Mouse (Mus musculus): ENCODE measurements at regions not wholly inside any gene's neighbourhood (a gene's known extent, or its start where the extent isn't known, plus 50 kb on each side); places are given as distances from the start of the nearest gene placed in this dataset.

DNA sequence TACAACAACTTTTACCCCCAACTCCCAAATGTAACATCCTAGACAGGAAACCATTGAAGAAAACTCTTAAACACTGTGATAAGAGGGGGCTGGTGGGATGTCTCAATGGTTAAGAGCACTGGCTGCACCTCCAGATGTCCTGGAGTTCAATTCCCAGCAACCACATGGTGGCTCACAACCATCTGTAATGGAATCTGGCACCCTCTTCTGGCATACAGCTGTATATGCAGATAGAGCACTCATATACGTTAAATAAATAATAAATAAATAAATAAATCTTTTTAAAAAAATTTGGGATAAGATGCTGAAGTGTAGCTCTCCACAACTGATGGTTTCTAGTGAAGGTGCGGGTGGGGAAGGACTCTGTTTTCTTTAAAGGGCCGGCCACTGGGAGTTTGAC lies 69.3 kb downstream of the Kctd15 start:
- no peak overlapping the region for H3K9ac ChIP-seq (ENCODE audit: insufficient read depth, low read depth)
- TF ChIP-seq MAFK (IDR thresholded peaks at IDR 0.05; ENCODE audit: insufficient replicate concordance, low read length) (no peak), CHD1 (IDR thresholded peaks at IDR 0.05; ENCODE audit: low read depth, low read length) (no peak), CTCF (conservative IDR thresholded peaks at IDR 0.05 in 1 of 2, IDR thresholded peaks at IDR 0.05 in 1 of 2; ENCODE audit: low read depth in 2 of 2, low read length in 2 of 2) (peak in 1 of 2 experiments; percentile 5; a peak in 1 of 4 replicates)
- H3K27me3 ChIP-seq (replicated peaks): no peaks in the 10 kb centered on the region
- peaks cover 12% of the 10 kb centered on the region for H3K9me3 ChIP-seq (replicated peaks; ENCODE audit: low read length)
- peaks cover 0 to 8% of the 10 kb centered on the region in 2 experiments; a peak in 2 of 4 replicates for H3K4me1 ChIP-seq (ENCODE audit: control insufficient read depth in 1 of 2, insufficient read depth in 2 of 2)
- no peak for DNase-seq (ENCODE audit: extremely low read depth)
- no peaks in the 10 kb centered on the region for H3K79me2 ChIP-seq (replicated peaks; ENCODE audit: control insufficient read depth, extremely low read depth, insufficient read depth, poor library complexity, severe bottlenecking)
- no peak overlapping the region for H3K4me3 ChIP-seq (replicated peaks in 1 of 3; ENCODE audit: low read depth in 2 of 3, low read length in 2 of 3, poor library complexity in 1 of 3)
- dilution Hi-C loops (cut with MboI; ENCODE audit: extremely low pct_ligation_motif_present, extremely low pct_unique_long_range_greater_than_20kb, low sequenced_read_pairs) (no loop called here), in situ Hi-C loops (cut with MboI; ENCODE audit: low pct_ligation_motif_present, low pct_unique_long_range_greater_than_20kb, low sequenced_read_pairs) (no loop called here)
- H3K4me2 ChIP-seq (ENCODE audit: insufficient read depth, low read depth, poor library complexity, severe bottlenecking): no peak overlapping the region
- no peaks in the 10 kb centered on the region for H3K36me3 ChIP-seq (replicated peaks in 1 of 2; ENCODE audit: control insufficient read depth in 1 of 2, insufficient read depth in 1 of 2, low read length in 1 of 2)
- H3K27ac ChIP-seq (ENCODE audit: insufficient read depth, low read depth): no peak overlapping the region

GRCm38 (mm10) chr7:34585312-34585865 lies 71.1 kb downstream of the Kctd15 start:
- TF ChIP-seq CHD1 (IDR thresholded peaks at IDR 0.05; ENCODE audit: low read depth, low read length): no peak
- TF ChIP-seq IRF4 (IDR thresholded peaks at IDR 0.05; ENCODE audit: low read depth, low read length): no peak
- no peak for TF ChIP-seq USF1 (IDR thresholded peaks at IDR 0.05; ENCODE audit: low read depth, low read length)
- TF ChIP-seq ETS1 (conservative IDR thresholded peaks at IDR 0.05; ENCODE audit: low read depth, low read length): no peak
- TF ChIP-seq POLR2A (IDR thresholded peaks at IDR 0.05; ENCODE audit: low read depth, low read length): no peak
- no peak for TF ChIP-seq TCF12 (IDR thresholded peaks at IDR 0.05; ENCODE audit: low read depth, low read length)
- no peak for TF ChIP-seq ZKSCAN1 (IDR thresholded peaks at IDR 0.05; ENCODE audit: borderline replicate concordance, low read depth, low read length)
- no peak for TF ChIP-seq TBP (conservative IDR thresholded peaks at IDR 0.05; ENCODE audit: low read depth, low read length)
- TF ChIP-seq SMC3 (IDR thresholded peaks at IDR 0.05; ENCODE audit: low read depth, low read length): no peak
- TF ChIP-seq POLR2AphosphoS2 (IDR thresholded peaks at IDR 0.05; ENCODE audit: low read depth, low read length): no peak
- TF ChIP-seq ZC3H11A (IDR thresholded peaks at IDR 0.05; ENCODE audit: low read depth, low read length): no peak
- TF ChIP-seq PAX5 (IDR thresholded peaks at IDR 0.05; ENCODE audit: low read length): no peak
- no peak for TF ChIP-seq MAZ (IDR thresholded peaks at IDR 0.05; ENCODE audit: low read depth, low read length)
- no peak for TF ChIP-seq GABPA (IDR thresholded peaks at IDR 0.05; ENCODE audit: insufficient replicate concordance, low read depth, low read length)
- no peak for TF ChIP-seq USF2 (conservative IDR thresholded peaks at IDR 0.05; ENCODE audit: low read depth, low read length)
- Histone ChIP-seq H3K9ac (ENCODE audit: insufficient read depth, low read depth) (no peak overlapping the region), H3K36me3 (replicated peaks in 1 of 2; ENCODE audit: control insufficient read depth in 1 of 2, insufficient read depth in 1 of 2, low read length in 1 of 2) (no peaks in the 10 kb centered on the region), H3K4me2 (ENCODE audit: insufficient read depth, low read depth, poor library complexity, severe bottlenecking) (no peak overlapping the region), H3K4me3 (replicated peaks in 1 of 3; ENCODE audit: low read depth in 2 of 3, low read length in 2 of 3, poor library complexity in 1 of 3) (no peak overlapping the region), H3K27ac (ENCODE audit: insufficient read depth, low read depth) (no peak overlapping the region), H3K9me3 (replicated peaks; ENCODE audit: low read length) (peaks cover 12% of the 10 kb centered on the region), H3K79me2 (replicated peaks; ENCODE audit: control insufficient read depth, extremely low read depth, insufficient read depth, poor library complexity, severe bottlenecking) (no peaks in the 10 kb centered on the region), H3K27me3 (replicated peaks) (no peaks in the 10 kb centered on the region), H3K4me1 (ENCODE audit: control insufficient read depth in 1 of 2, insufficient read depth in 2 of 2) (0 out of 4 replicates have a peak, but pooled peaks cover 0 to 3% of the 10 kb centered on the region in 2 experiments)
- no peak for DNase-seq (ENCODE audit: extremely low read depth)
- dilution Hi-C loops (cut with MboI; ENCODE audit: extremely low pct_ligation_motif_present, extremely low pct_unique_long_range_greater_than_20kb, low sequenced_read_pairs) (no loop called here), in situ Hi-C loops (cut with MboI; ENCODE audit: low pct_ligation_motif_present, low pct_unique_long_range_greater_than_20kb, low sequenced_read_pairs) (no loop called here)

Measured in CH12.LX (cell line).